Mouse (Mus musculus): ENCODE data around the gene Fmo1. TPM values are rescaled to one million over a fixed set of nuclear protein-coding genes. Genes with fewer than 3 reads are reported as not detected.

The Fmo1 gene
- 80.5 and 106 TPM in 2 replicates for polyA plus RNA-seq (2015; fragmentation: Nextera tagmentation; extraction: Ambion mirVana)

GRCm38 (mm10) chr1:162866280-162866681 is at the start of gene Fmo1:
Fmo1 (minus strand) TSS chr1:162866610.

GRCm38 (mm10) chr1:162897838-162898811 is 31.7 kb upstream of the Fmo1 start, which contains the start of gene Fmo2:
Fmo2 (minus strand) TSS chr1:162898726.

DNA sequence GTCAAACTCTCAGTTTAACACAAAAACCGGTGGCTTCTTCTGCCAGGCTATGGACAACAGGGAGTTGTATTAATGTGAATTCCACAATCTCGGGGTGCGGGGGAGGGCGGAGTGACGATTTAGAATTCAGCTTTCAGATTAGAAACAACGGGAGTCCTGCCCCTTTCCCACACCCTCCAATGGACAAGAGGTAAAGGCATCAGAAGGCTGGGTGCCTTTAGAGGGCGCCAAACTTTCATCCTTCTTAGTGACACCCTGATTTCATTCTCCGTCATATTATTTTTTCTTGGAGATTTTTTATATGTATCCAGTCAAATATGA is 52.6 kb downstream of the Fmo1 start, which contains the start of gene Fmo4:
Gene Fmo4, minus strand, starts transcription at position 137 of the 321 bp plus-strand sequence.

Other genes with a start within 250 kb of the Fmo1 start
- gene Myoc, start 227.5 kb downstream of the Fmo1 start, polyA plus RNA-seq (2015; fragmentation: Nextera tagmentation; extraction: Ambion mirVana) = 0.94 and 1.1 TPM in 2 replicates
- gene Myocos, start 208.4 kb downstream of the Fmo1 start, polyA plus RNA-seq (2015; fragmentation: Nextera tagmentation; extraction: Ambion mirVana) = not detected in 2 replicates
- 58.9 and 65.2 TPM in 2 replicates for gene Prrc2c, start 126.1 kb downstream of the Fmo1 start, polyA plus RNA-seq (2015; fragmentation: Nextera tagmentation; extraction: Ambion mirVana)
- gene Fmo4, start 52.6 kb downstream of the Fmo1 start, polyA plus RNA-seq (2015; fragmentation: Nextera tagmentation; extraction: Ambion mirVana) = 0.15 and 0.22 TPM in 2 replicates
- gene Fmo2, start 32.1 kb upstream of the Fmo1 start, polyA plus RNA-seq (2015; fragmentation: Nextera tagmentation; extraction: Ambion mirVana) = 2.0 and 2.8 TPM in 2 replicates
- gene Fmo6, start 70.9 kb upstream of the Fmo1 start, polyA plus RNA-seq (2015; fragmentation: Nextera tagmentation; extraction: Ambion mirVana) = 0.09 and 0.12 TPM in 2 replicates
- not detected in 2 replicates for gene Fmo3, start 117.9 kb upstream of the Fmo1 start, polyA plus RNA-seq (2015; fragmentation: Nextera tagmentation; extraction: Ambion mirVana)
- gene Mroh9, start 219.1 kb upstream of the Fmo1 start, polyA plus RNA-seq (2015; fragmentation: Nextera tagmentation; extraction: Ambion mirVana) = not detected in 2 replicates

Measured in skeletal muscle tissue, postnatal 0 days (tissue).